Mouse (Mus musculus) forebrain, embryonic 12.5 days (tissue): ENCODE measurements around the gene Mrpl24. TPM values are rescaled to one million over a fixed set of nuclear protein-coding genes. Genes with fewer than 3 reads are reported as not detected.

Source experiments
- ATAC-seq: fragments of 200-750 bp; cut with Nextera tagmentation; 2 replicates; pipeline ENCODE4 v1.8.0; 2017; ENCODE audit warnings: moderate TSS enrichment; ENCODE audit not compliant: low FRiP score
- H3K27ac ChIP-seq: fragments of 300-500 bp; sonication (generic); 2 replicates; pipeline ENCODE4 v1.5.1; 2016; ENCODE audit warnings: mild to moderate bottlenecking
- H3K27me3 ChIP-seq: fragments of 300-500 bp; sonication (generic); 2 replicates; pipeline ENCODE4 v1.6.1; 2016; ENCODE audit warnings: mild to moderate bottlenecking
- H3K36me3 ChIP-seq: fragments of 300-500 bp; sonication (generic); replicated peaks from 2 replicates; pipeline ENCODE4 v1.6.1; 2016; ENCODE audit warnings: mild to moderate bottlenecking
- H3K4me1 ChIP-seq: fragments of 300-500 bp; sonication (generic); 2 replicates; pipeline ENCODE4 v1.6.1; 2016
- H3K4me2 ChIP-seq: fragments of 300-500 bp; sonication (generic); 2 replicates; pipeline ENCODE4 v1.6.1; 2016; ENCODE audit warnings: mild to moderate bottlenecking, moderate library complexity
- H3K4me3 ChIP-seq: fragments of 300-500 bp; sonication (generic); replicated peaks from 2 replicates; pipeline ENCODE4 v1.5.1; 2016; ENCODE audit warnings: mild to moderate bottlenecking
- H3K9ac ChIP-seq: fragments of 300-500 bp; sonication (generic); 2 replicates; pipeline ENCODE4 v1.6.1; 2016; ENCODE audit warnings: mild to moderate bottlenecking
- H3K9me3 ChIP-seq: fragments of 300-500 bp; sonication (generic); 2 replicates; pipeline ENCODE4 v1.6.1; 2016
- WGBS: fragments of 180-500 bp; shearing (Covaris S2); methylation state at CpG from one replicate; pipeline ENCODE4 v1.1.7; 2016; 5-methylcytosine and 5-hydroxymethylcytosine counted together
- polyA plus RNA-seq: library from polyadenylated mRNA; unstranded; fragments of >200 nt; fragmentation: Nextera tagmentation; extraction: Ambion mirVana; gene quantifications from 2 replicates; pipeline ENCODE4 v1.2.1, GENCODE M21; 2016

The Mrpl24 gene
- polyA plus RNA-seq, 1 experiment from 2014 or later: 86.1 TPM

- H3K4me3 ChIP-seq: peak overlapping the region; percentile 75
- 4% methylated on average over 8 of the region's 8 CpGs for WGBS
- H3K27me3 ChIP-seq: no peaks in the 10 kb centered on the region
- H3K27ac ChIP-seq: peak overlapping the region; percentile 94
- no peak for ATAC-seq
- H3K4me1 ChIP-seq: peaks cover 57% of the 10 kb centered on the region
- peaks cover 20% of the 10 kb centered on the region for H3K36me3 ChIP-seq
- H3K9me3 ChIP-seq: no peaks in the 10 kb centered on the region
- peak overlapping the region; percentile 92 for H3K9ac ChIP-seq
- peak overlapping the region; percentile 83 for H3K4me2 ChIP-seq
These were observed 52.9 kb downstream of the Mrpl24 start for GRCm38 (mm10) chr3:87972203-87972664.

GRCm38 (mm10) chr3:87972776-87973175 lies 53.5 kb downstream of the Mrpl24 start:
- 14% methylated on average over 5 of the region's 5 CpGs for WGBS
- Histone ChIP-seq H3K9me3 (no peaks in the 10 kb centered on the region), H3K36me3 (peaks cover 26% of the 10 kb centered on the region), H3K9ac (peak overlapping the region; percentile 92), H3K4me1 (peaks cover 61% of the 10 kb centered on the region), H3K4me2 (peak overlapping the region; percentile 83), H3K27me3 (no peaks in the 10 kb centered on the region), H3K27ac (peak overlapping the region; percentile 94), H3K4me3 (peak overlapping the region; percentile 75)
- no peak for ATAC-seq

Other genes with a start within 250 kb of the Mrpl24 start
- gene Lrrc71, start 170.9 kb upstream of the Mrpl24 start, polyA plus RNA-seq: 0.26 and 0.37 TPM in 2 replicates
- 1.1 and 1.4 TPM in 2 replicates for gene Ntrk1, start 124.3 kb upstream of the Mrpl24 start, polyA plus RNA-seq
- 0.65 and 1.0 TPM in 2 replicates for gene Insrr, start 122.6 kb upstream of the Mrpl24 start, polyA plus RNA-seq
- 5.7 and 6.8 TPM in 2 replicates for gene Pear1, start 95.2 kb upstream of the Mrpl24 start, polyA plus RNA-seq
- gene Sh2d2a, start 72.8 kb upstream of the Mrpl24 start, polyA plus RNA-seq: not detected in 2 replicates
- gene Prcc, start 33.9 kb upstream of the Mrpl24 start, polyA plus RNA-seq: 15.8 and 15.9 TPM in 2 replicates
- 251 and 295 TPM in 2 replicates for gene Hdgf, start 13.2 kb upstream of the Mrpl24 start, polyA plus RNA-seq
- gene Isg20l2, start 10.8 kb downstream of the Mrpl24 start, polyA plus RNA-seq: 80.5 and 88.2 TPM in 2 replicates
- 20.5 and 23.7 TPM in 2 replicates for gene Rrnad1, start 11.2 kb downstream of the Mrpl24 start, polyA plus RNA-seq
- 246 TPM in 2 replicates for gene Crabp2, start 29.2 kb downstream of the Mrpl24 start, polyA plus RNA-seq
- 148 and 162 TPM in 2 replicates for gene Nes, start 51.6 kb downstream of the Mrpl24 start, polyA plus RNA-seq
- 1.7 and 3.6 TPM in 2 replicates for gene Bcan, start 80.7 kb downstream of the Mrpl24 start, polyA plus RNA-seq
- not detected in 2 replicates for gene Hapln2, start 108.1 kb downstream of the Mrpl24 start, polyA plus RNA-seq
- gene Gpatch4, start 123.6 kb downstream of the Mrpl24 start, polyA plus RNA-seq: 31.4 and 32.0 TPM in 2 replicates
- gene Naxe, start 139.0 kb downstream of the Mrpl24 start, polyA plus RNA-seq: 121 and 132 TPM in 2 replicates
- 0.08 and 0.14 TPM in 2 replicates for gene Ttc24, start 158.8 kb downstream of the Mrpl24 start, polyA plus RNA-seq
- gene Iqgap3, start 162.5 kb downstream of the Mrpl24 start, polyA plus RNA-seq: 24.9 and 27.3 TPM in 2 replicates
- 17.7 and 20.3 TPM in 2 replicates for gene Mef2d, start 222.9 kb downstream of the Mrpl24 start, polyA plus RNA-seq